Mouse (Mus musculus): ENCODE results near the gene Spib. TPM values are rescaled to one million over a fixed set of nuclear protein-coding genes. Genes with fewer than 3 reads are reported as not detected.

The Spib gene
- polyA plus RNA-seq, 1 experiment from 2014 or later = 0.04 TPM

DNA sequence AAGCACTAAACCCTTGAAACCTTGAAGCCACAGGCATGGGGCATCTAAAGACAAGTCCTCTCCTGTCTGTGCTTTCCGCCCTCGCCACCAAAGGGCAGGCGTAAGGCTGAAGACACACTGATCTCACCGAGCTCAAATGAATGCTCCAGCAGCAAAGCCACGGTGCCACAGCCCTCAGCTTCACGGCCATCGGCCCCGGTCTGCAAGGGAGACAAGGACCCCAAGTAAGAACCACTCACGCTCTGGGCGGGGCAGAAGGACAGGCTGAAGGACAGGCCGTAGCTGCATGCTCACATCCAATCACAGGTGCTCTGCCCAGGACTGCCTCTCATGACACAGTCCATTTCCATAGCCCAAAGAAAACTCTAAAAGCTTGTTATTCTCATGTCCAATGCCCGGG, 37.2 kb downstream of the Spib start:
- no peak for TF ChIP-seq CTCF (IDR thresholded peaks at IDR 0.05; ENCODE audit: low read depth)
- 90% methylated on average over 12 of the region's 12 CpGs for WGBS
- no peak overlapping the region for H3K27ac ChIP-seq
- peaks cover 35% of the 10 kb centered on the region for H3K36me3 ChIP-seq (ENCODE audit: insufficient read depth, low read length)
- H3K4me2 ChIP-seq (ENCODE audit: low read length) = no peak overlapping the region
- peaks cover 8% of the 10 kb centered on the region; the same call in 1 of the 2 replicates for H3K4me1 ChIP-seq (replicated peaks; ENCODE audit: insufficient read depth, low read length)
- no peak overlapping the region for H3K4me3 ChIP-seq (replicated peaks; ENCODE audit: low read depth, low read length)
- ATAC-seq (replicated peaks; ENCODE audit: low FRiP score, low read depth) = no peak
- H3K27me3 ChIP-seq (ENCODE audit: insufficient read depth, low read length) = no peaks in the 10 kb centered on the region
- no peak overlapping the region for H3K9ac ChIP-seq (ENCODE audit: low read depth, low read length)
- DNase-seq (ENCODE audit: low spot score) = no peak
- H3K9me3 ChIP-seq (replicated peaks; ENCODE audit: low read length) = no peaks in the 10 kb centered on the region

DNA sequence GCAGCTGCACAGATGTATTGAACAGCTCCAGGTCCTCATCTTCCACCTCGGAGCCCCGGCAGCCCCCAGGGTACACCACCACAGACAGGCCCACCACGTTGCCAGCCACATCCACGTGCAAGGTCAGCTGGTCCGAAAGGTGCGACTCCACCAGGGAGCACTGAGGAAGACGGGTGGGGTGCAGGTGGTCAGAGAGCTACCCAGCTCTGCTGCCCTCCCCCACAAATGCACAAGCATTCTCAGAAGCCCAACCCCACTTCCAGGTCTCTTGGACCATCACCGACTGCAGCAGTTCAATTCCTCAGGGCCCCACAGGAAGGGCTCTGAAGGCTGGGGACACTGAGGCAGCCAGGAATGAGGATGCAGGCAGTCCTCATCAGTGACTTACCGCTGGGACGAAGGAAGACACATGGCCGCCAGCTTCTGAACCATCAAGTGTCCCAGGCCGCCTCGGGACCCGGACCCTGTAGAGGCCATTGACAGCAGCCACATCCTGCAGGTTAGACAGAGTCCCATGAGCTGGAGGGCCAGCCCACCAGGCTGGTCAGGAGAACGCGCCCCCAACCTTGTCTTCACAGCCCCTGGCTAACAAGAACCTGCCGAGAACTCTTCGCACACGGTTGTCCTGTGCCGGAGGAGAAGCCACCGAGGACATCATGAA, 39.6 kb downstream of the Spib start:
- Histone ChIP-seq H3K27me3 (ENCODE audit: insufficient read depth, low read length) (no peaks in the 10 kb centered on the region), H3K4me3 (replicated peaks; ENCODE audit: low read depth, low read length) (no peak overlapping the region), H3K4me1 (replicated peaks; ENCODE audit: insufficient read depth, low read length) (peaks cover 8% of the 10 kb centered on the region; the same call in 1 of the 2 replicates), H3K9ac (ENCODE audit: low read depth, low read length) (no peak overlapping the region), H3K9me3 (replicated peaks; ENCODE audit: low read length) (no peaks in the 10 kb centered on the region), H3K36me3 (ENCODE audit: insufficient read depth, low read length) (peaks cover 46% of the 10 kb centered on the region), H3K4me2 (ENCODE audit: low read length) (no peak overlapping the region), H3K27ac (no peak overlapping the region)
- DNase-seq (ENCODE audit: low spot score) (no peak), ATAC-seq (replicated peaks; ENCODE audit: low FRiP score, low read depth) (no peak)
- WGBS = 91% methylated on average over 21 of the region's 21 CpGs
- no peak for TF ChIP-seq CTCF (IDR thresholded peaks at IDR 0.05; ENCODE audit: low read depth)

DNA sequence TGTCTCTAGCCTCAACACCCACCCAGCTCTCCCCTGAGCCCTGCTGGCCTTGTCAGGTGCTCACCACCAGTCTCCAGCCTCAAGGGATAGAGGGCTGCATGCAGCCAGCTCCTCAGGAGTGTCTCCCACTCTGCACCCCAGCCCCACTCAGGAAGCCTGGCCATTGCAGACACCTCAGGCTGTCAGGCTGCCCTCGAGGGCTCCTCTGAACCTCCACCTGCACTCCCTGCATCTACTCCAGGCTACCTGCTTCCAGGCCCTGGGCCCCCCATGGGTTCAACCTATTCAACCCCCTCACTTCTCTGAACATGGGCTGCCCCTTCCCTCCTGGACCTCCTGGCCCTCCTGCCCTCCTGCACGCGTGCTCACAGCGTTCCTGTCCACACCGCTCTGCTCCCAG, 40.5 kb downstream of the Spib start:
- 88% methylated on average over 5 of the region's 5 CpGs for WGBS
- Histone ChIP-seq H3K4me3 (replicated peaks; ENCODE audit: low read depth, low read length) (no peak overlapping the region), H3K36me3 (ENCODE audit: insufficient read depth, low read length) (peaks cover 46% of the 10 kb centered on the region), H3K9me3 (replicated peaks; ENCODE audit: low read length) (no peaks in the 10 kb centered on the region), H3K27ac (no peak overlapping the region), H3K9ac (ENCODE audit: low read depth, low read length) (no peak overlapping the region), H3K4me2 (ENCODE audit: low read length) (no peak overlapping the region), H3K4me1 (replicated peaks; ENCODE audit: insufficient read depth, low read length) (peaks cover 8% of the 10 kb centered on the region; the same call in 1 of the 2 replicates), H3K27me3 (ENCODE audit: insufficient read depth, low read length) (no peaks in the 10 kb centered on the region)
- no peak for DNase-seq (ENCODE audit: low spot score)
- no peak for TF ChIP-seq CTCF (IDR thresholded peaks at IDR 0.05; ENCODE audit: low read depth)
- ATAC-seq (replicated peaks; ENCODE audit: low FRiP score, low read depth) = no peak

DNA sequence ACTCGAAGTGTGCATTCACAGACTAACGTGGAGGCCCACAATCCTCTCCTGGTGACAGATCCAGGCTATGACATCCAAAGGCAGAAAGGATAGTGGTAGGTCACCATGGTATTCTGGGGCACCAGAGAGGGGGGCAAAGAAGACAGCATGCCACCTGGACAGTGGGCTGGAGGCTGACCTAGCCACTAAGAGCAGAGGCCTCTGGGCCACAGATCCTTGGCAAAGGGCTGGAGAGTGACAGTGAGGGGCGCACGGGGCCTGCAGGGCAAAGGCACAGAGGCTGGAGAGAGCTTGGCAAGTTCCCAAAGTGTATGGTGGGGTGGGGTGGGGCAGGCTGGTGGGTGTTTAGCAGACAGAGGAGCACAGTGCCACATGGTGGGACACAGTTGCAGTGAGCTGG, 41.6 kb downstream of the Spib start:
- Histone ChIP-seq H3K9me3 (replicated peaks; ENCODE audit: low read length) (no peaks in the 10 kb centered on the region), H3K27ac (no peak overlapping the region), H3K9ac (ENCODE audit: low read depth, low read length) (no peak overlapping the region), H3K36me3 (ENCODE audit: insufficient read depth, low read length) (peaks cover 46% of the 10 kb centered on the region), H3K4me2 (ENCODE audit: low read length) (no peak overlapping the region), H3K27me3 (ENCODE audit: insufficient read depth, low read length) (no peaks in the 10 kb centered on the region), H3K4me1 (replicated peaks; ENCODE audit: insufficient read depth, low read length) (peaks cover 2% of the 10 kb centered on the region; the same call in 1 of the 2 replicates), H3K4me3 (replicated peaks; ENCODE audit: low read depth, low read length) (no peak overlapping the region)
- WGBS = 95% methylated on average over 4 of the region's 4 CpGs
- no peak for DNase-seq (ENCODE audit: low spot score)
- no peak for TF ChIP-seq CTCF (IDR thresholded peaks at IDR 0.05; ENCODE audit: low read depth)
- ATAC-seq (replicated peaks; ENCODE audit: low FRiP score, low read depth) = no peak

DNA sequence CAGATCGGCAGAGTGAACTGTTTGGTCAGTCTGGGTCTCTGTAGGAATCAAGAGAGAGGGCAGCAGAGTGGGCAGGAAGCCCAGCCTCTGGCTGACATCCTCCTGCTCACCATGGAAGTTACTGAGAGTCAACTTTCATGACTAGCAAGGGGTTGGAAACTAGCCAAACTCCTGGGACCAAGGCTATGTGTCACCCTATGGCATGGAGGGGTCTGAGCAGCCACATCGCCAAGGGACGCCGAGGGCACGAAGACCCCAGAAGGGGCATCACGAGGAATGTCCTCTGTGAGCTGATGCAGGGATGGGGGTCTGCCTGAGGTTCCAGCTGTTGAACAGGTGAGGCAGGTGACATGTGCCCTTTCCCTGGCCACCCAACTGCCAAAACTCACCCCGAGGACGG, 43.3 kb downstream of the Spib start:
- H3K9ac ChIP-seq (ENCODE audit: low read depth, low read length) = no peak overlapping the region
- H3K36me3 ChIP-seq (ENCODE audit: insufficient read depth, low read length) = peaks cover 46% of the 10 kb centered on the region
- no peak overlapping the region for H3K4me2 ChIP-seq (ENCODE audit: low read length)
- no peaks in the 10 kb centered on the region for H3K9me3 ChIP-seq (replicated peaks; ENCODE audit: low read length)
- no peaks in the 10 kb centered on the region for H3K27me3 ChIP-seq (ENCODE audit: insufficient read depth, low read length)
- H3K4me3 ChIP-seq (replicated peaks; ENCODE audit: low read depth, low read length) = no peak overlapping the region
- WGBS = 92% methylated on average over 8 of the region's 8 CpGs
- DNase-seq (ENCODE audit: low spot score) (no peak), ATAC-seq (replicated peaks; ENCODE audit: low FRiP score, low read depth) (no peak)
- no peaks in the 10 kb centered on the region for H3K4me1 ChIP-seq (replicated peaks; ENCODE audit: insufficient read depth, low read length)
- no peak overlapping the region for H3K27ac ChIP-seq
- no peak for TF ChIP-seq CTCF (IDR thresholded peaks at IDR 0.05; ENCODE audit: low read depth)

DNA sequence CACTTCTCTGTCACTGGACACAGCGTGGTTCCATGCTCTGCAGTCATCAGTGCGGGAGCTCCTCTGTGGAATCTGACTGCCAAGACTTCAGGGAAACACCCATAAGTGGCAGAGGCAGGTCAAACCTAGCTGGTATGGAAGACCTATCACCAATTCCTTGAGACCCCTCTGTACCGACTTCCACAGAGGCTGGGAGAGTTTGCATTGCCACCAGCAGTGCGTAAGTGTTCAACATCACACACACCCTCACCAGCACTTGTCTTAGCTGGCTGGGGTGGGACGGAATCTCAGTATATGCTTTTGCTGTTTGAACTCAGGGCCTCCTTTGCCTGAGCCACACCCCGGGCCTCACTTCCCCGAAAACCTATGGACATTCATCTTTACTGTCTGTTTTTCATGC, 43.9 kb downstream of the Spib start:
- Histone ChIP-seq H3K27ac (no peak overlapping the region), H3K36me3 (ENCODE audit: insufficient read depth, low read length) (peaks cover 41% of the 10 kb centered on the region), H3K4me3 (replicated peaks; ENCODE audit: low read depth, low read length) (no peak overlapping the region), H3K9ac (ENCODE audit: low read depth, low read length) (no peak overlapping the region), H3K9me3 (replicated peaks; ENCODE audit: low read length) (no peaks in the 10 kb centered on the region), H3K27me3 (ENCODE audit: insufficient read depth, low read length) (no peaks in the 10 kb centered on the region), H3K4me2 (ENCODE audit: low read length) (no peak overlapping the region), H3K4me1 (replicated peaks; ENCODE audit: insufficient read depth, low read length) (no peaks in the 10 kb centered on the region)
- ATAC-seq (replicated peaks; ENCODE audit: low FRiP score, low read depth) (no peak), DNase-seq (ENCODE audit: low spot score) (no peak)
- WGBS = 89% methylated on average over 7 of the region's 7 CpGs
- no peak for TF ChIP-seq CTCF (IDR thresholded peaks at IDR 0.05; ENCODE audit: low read depth)

All from kidney, postnatal 0 days (tissue).